8 mouse cellular contexts compared by ENCODE assay signal in the genomic region with DNA sequence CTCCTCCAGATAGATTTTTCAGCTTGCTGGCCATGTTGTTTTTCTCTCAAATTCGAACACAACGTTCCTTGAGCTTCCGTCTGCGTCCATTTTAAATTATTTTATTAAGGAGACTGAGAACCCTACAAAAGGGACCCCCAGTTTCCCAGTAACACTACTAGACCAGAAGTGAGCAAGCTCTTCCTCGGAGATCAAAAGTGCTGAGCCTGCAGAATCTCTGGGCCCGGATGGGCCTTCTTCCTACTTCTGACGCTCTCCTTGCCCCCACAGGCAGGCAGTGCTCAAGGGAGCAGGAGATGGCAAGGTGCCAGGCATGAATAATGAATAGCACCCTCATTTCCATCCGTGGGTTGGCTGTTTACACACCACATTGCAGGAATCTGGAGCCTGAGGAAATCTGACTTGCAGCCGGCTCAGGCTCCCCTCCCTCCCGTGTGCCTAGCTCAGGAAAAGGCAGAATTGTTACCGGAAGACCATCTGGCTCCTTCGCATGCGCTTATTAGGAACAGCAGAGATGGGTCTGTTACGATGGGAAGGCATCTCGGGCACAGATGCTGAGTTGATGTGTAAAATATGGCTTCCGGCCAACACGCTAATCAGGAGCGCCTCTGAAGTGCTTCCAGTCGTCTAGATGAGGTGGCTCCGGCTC.
A peak's percentile ranks its signal among the peaks of the same experiment; 100 is the strongest.
DNase-seq lines count a peak whose midpoint lies in the region; ATAC-seq lines count a peak whose summit lies in the region.

No protein-coding gene starts in this region.

- WGBS in hindbrain, embryonic 12.5 days: 58% methylated on average over 20 of the region's 20 CpGs
- WGBS in hindbrain, embryonic 11.5 days: 77% methylated on average over 20 of the region's 20 CpGs
- 41% methylated on average over 20 of the region's 20 CpGs for WGBS in hindbrain, embryonic 15.5 days
- 54% methylated on average over 20 of the region's 20 CpGs for WGBS in midbrain, embryonic 13.5 days

- no peak overlapping the region for H3K4me2 ChIP-seq in hindbrain, embryonic 12.5 days (replicated peaks)
- no peak overlapping the region for H3K4me2 ChIP-seq in hindbrain, embryonic 11.5 days (replicated peaks; ENCODE audit: low read depth, low read length)
- H3K4me2 ChIP-seq in hindbrain, embryonic 15.5 days: peak overlapping the region; percentile 36
- H3K4me2 ChIP-seq in midbrain, embryonic 13.5 days (replicated peaks): 0 out of 2 replicates have a peak overlapping the region, but pooled peaks have one; percentile 1

- peaks cover 6% of the 10 kb centered on the region for H3K27me3 ChIP-seq in hindbrain, embryonic 12.5 days
- no peaks in the 10 kb centered on the region for H3K27me3 ChIP-seq in hindbrain, embryonic 11.5 days (ENCODE audit: control insufficient read depth, insufficient read depth, low read length)
- H3K27me3 ChIP-seq in hindbrain, embryonic 15.5 days: no peaks in the 10 kb centered on the region
- peaks cover 7% of the 10 kb centered on the region for H3K27me3 ChIP-seq in midbrain, embryonic 13.5 days

- H3K4me3 ChIP-seq in hindbrain, embryonic 12.5 days: no peak overlapping the region
- no peak overlapping the region for H3K4me3 ChIP-seq in hindbrain, embryonic 11.5 days (ENCODE audit: low read depth, low read length)
- H3K4me3 ChIP-seq in hindbrain, embryonic 15.5 days: no peak overlapping the region
- no peak overlapping the region for H3K4me3 ChIP-seq in midbrain, embryonic 13.5 days (replicated peaks)

- H3K9ac ChIP-seq in hindbrain, embryonic 12.5 days: no peak overlapping the region
- no peak overlapping the region for H3K9ac ChIP-seq in hindbrain, embryonic 11.5 days (ENCODE audit: low read depth, low read length)
- no peak overlapping the region for H3K9ac ChIP-seq in hindbrain, embryonic 15.5 days
- H3K9ac ChIP-seq in midbrain, embryonic 13.5 days (replicated peaks): no peak overlapping the region

- H3K36me3 ChIP-seq in hindbrain, embryonic 12.5 days: no peaks in the 10 kb centered on the region
- H3K36me3 ChIP-seq in hindbrain, embryonic 11.5 days (ENCODE audit: control insufficient read depth, insufficient read depth, low read length): no peaks in the 10 kb centered on the region
- H3K36me3 ChIP-seq in hindbrain, embryonic 15.5 days: no peaks in the 10 kb centered on the region
- H3K36me3 ChIP-seq in midbrain, embryonic 13.5 days: no peaks in the 10 kb centered on the region

- H3K4me1 ChIP-seq in hindbrain, embryonic 12.5 days: peaks cover 5% of the 10 kb centered on the region; the same call in 1 of the 2 replicates
- no peaks in the 10 kb centered on the region for H3K4me1 ChIP-seq in hindbrain, embryonic 11.5 days (replicated peaks; ENCODE audit: control insufficient read depth, insufficient read depth, low read length)
- H3K4me1 ChIP-seq in hindbrain, embryonic 15.5 days (replicated peaks): peaks cover 10% of the 10 kb centered on the region
- peaks cover 13% of the 10 kb centered on the region for H3K4me1 ChIP-seq in midbrain, embryonic 13.5 days (replicated peaks)

- ATAC-seq in hindbrain, embryonic 12.5 days (ENCODE audit: low FRiP score): peak; percentile 82
- ATAC-seq in hindbrain, embryonic 11.5 days (ENCODE audit: low FRiP score): no peak
- ATAC-seq in hindbrain, embryonic 15.5 days (ENCODE audit: low FRiP score, low read depth): peak; percentile 77
- peak; percentile 87 for ATAC-seq in midbrain, embryonic 13.5 days
- ATAC-seq in megakaryocyte, adult 5-6 weeks (ENCODE audit: poor library complexity, severe bottlenecking): no peak

- peak overlapping the region; percentile 0; the same call in 1 of the 2 replicates for H3K27ac ChIP-seq in hindbrain, embryonic 12.5 days
- no peak overlapping the region for H3K27ac ChIP-seq in hindbrain, embryonic 11.5 days (ENCODE audit: low read depth, low read length)
- peak overlapping the region; percentile 34; the same call in 1 of the 2 replicates for H3K27ac ChIP-seq in hindbrain, embryonic 15.5 days (replicated peaks)
- peak overlapping the region; percentile 54; the same call in 1 of the 2 replicates for H3K27ac ChIP-seq in midbrain, embryonic 13.5 days

- no peak for DNase-seq in hindbrain, embryonic 11.5 days (ENCODE audit: low spot score)
- peak; percentile 53 for DNase-seq in left cerebral cortex, adult 11 months (ENCODE audit: low spot score)
- DNase-seq in natural killer cell, adult 2 months (ENCODE audit: low spot score in 2 of 2): no peak
- DNase-seq in spleen, postnatal 10 days (ENCODE audit: low spot score in 2 of 2): no peak

- no peaks in the 10 kb centered on the region for H3K9me3 ChIP-seq in hindbrain, embryonic 12.5 days (replicated peaks)
- H3K9me3 ChIP-seq in hindbrain, embryonic 11.5 days (ENCODE audit: control insufficient read depth, low read length): no peaks in the 10 kb centered on the region
- no peaks in the 10 kb centered on the region for H3K9me3 ChIP-seq in hindbrain, embryonic 15.5 days
- no peaks in the 10 kb centered on the region for H3K9me3 ChIP-seq in midbrain, embryonic 13.5 days

Comparison
In these comparisons a context has a peak if more than half of its experiments do, and no peak if none do; other contexts are left out.
1. ATAC-seq: peak in hindbrain, embryonic 12.5 days (single experiment), hindbrain, embryonic 15.5 days (single experiment) and midbrain, embryonic 13.5 days (single experiment); none in hindbrain, embryonic 11.5 days (single experiment) and megakaryocyte, adult 5-6 weeks (single experiment).
2. H3K4me2 ChIP-seq: peak in hindbrain, embryonic 15.5 days (single experiment) and midbrain, embryonic 13.5 days (single experiment); none in hindbrain, embryonic 12.5 days (single experiment) and hindbrain, embryonic 11.5 days (single experiment).